Mouse (Mus musculus) limb, embryonic 14.5 days (tissue): Measurements from ENCODE around the gene Dcaf15. TPM values are rescaled to one million over a fixed set of nuclear protein-coding genes. Genes with fewer than 3 reads are reported as not detected.

ENCODE experiments used
- ATAC-seq: fragments of 200-750 bp; cut with Nextera tagmentation; 2 replicates; pipeline ENCODE4 v1.8.0; 2017; ENCODE audit warnings: low read depth, moderate number of reproducible peaks, moderate TSS enrichment; ENCODE audit not compliant: low FRiP score
- DNase-seq: peaks from one replicate; pipeline ENCODE4 v3.0.0-alpha.2; 2015; ENCODE audit warnings: low spot score
- H3K27ac ChIP-seq: fragments of 300-500 bp; sonication (generic); replicated peaks from 2 replicates; pipeline ENCODE4 v1.5.1; 2014; ENCODE audit warnings: low read depth, mild to moderate bottlenecking, low read length, moderate library complexity, mixed read lengths
- H3K27me3 ChIP-seq: fragments of 300-500 bp; sonication (generic); 2 replicates; pipeline ENCODE4 v1.6.1; 2014; ENCODE audit warnings: low read length, mixed read lengths; ENCODE audit not compliant: control insufficient read depth, insufficient read depth
- H3K36me3 ChIP-seq: fragments of 300-500 bp; sonication (generic); 2 replicates; pipeline ENCODE4 v1.6.1; 2014; ENCODE audit warnings: mild to moderate bottlenecking, low read length, moderate library complexity, mixed read lengths; ENCODE audit not compliant: control insufficient read depth, insufficient read depth
- H3K4me1 ChIP-seq: fragments of 300-500 bp; sonication (generic); 2 replicates; pipeline ENCODE4 v1.6.1; 2014; ENCODE audit warnings: antibody characterized with exemption, low read length, mixed read lengths; ENCODE audit not compliant: control insufficient read depth, insufficient read depth
- H3K4me2 ChIP-seq: fragments of 300-500 bp; sonication (generic); replicated peaks from 2 replicates; pipeline ENCODE4 v1.6.1; 2014; ENCODE audit warnings: low read depth, mild to moderate bottlenecking, low read length, moderate library complexity; ENCODE audit not compliant: severe bottlenecking
- H3K4me3 ChIP-seq: fragments of 300-500 bp; sonication (generic); replicated peaks from 2 replicates; pipeline ENCODE4 v1.5.1; 2014; ENCODE audit warnings: low read length
- H3K9ac ChIP-seq: fragments of 300-500 bp; sonication (generic); 2 replicates; pipeline ENCODE4 v1.6.1; 2014; ENCODE audit warnings: mild to moderate bottlenecking, low read depth, low read length, moderate library complexity; ENCODE audit not compliant: severe bottlenecking
- H3K9me3 ChIP-seq: fragments of 300-500 bp; sonication (generic); 2 replicates; pipeline ENCODE4 v1.6.1; 2016; ENCODE audit warnings: low read length; ENCODE audit not compliant: control insufficient read depth
- POLR2A ChIP-seq: fragments of 200-500 bp; IDR thresholded peaks from 2 replicates; pipeline ENCODE4 v1.8.0; 2012; ENCODE audit warnings: inconsistent platforms, mild to moderate bottlenecking, moderate library complexity, borderline replicate concordance; ENCODE audit not compliant: insufficient read depth, insufficient read length; ENCODE audit errors: extremely low read depth
- WGBS: fragments of 180-500 bp; shearing (Covaris S2); extraction: QIAGEN DNeasy Blood & Tissue Kit; methylation state at CpG from one replicate; pipeline ENCODE4 v1.1.7; 2014; 5-methylcytosine and 5-hydroxymethylcytosine counted together
- polyA plus RNA-seq, 2 experiments: library from polyadenylated mRNA; depleted of rRNA in 1 of 2; stranded (reverse) in 1 of 2; unstranded in 1 of 2; fragments of >200 nt; fragmentation: Nextera tagmentation in 1 of 2; extraction: Ambion mirVana in 1 of 2; gene quantifications; 2 replicates each; pipeline versions ENCODE4 v1.2.1 to v1.2.3; 2012 to 2014

Dcaf15 gene
- polyA plus RNA-seq, 2 experiments: 8.7 to 79.5 TPM

DNA sequence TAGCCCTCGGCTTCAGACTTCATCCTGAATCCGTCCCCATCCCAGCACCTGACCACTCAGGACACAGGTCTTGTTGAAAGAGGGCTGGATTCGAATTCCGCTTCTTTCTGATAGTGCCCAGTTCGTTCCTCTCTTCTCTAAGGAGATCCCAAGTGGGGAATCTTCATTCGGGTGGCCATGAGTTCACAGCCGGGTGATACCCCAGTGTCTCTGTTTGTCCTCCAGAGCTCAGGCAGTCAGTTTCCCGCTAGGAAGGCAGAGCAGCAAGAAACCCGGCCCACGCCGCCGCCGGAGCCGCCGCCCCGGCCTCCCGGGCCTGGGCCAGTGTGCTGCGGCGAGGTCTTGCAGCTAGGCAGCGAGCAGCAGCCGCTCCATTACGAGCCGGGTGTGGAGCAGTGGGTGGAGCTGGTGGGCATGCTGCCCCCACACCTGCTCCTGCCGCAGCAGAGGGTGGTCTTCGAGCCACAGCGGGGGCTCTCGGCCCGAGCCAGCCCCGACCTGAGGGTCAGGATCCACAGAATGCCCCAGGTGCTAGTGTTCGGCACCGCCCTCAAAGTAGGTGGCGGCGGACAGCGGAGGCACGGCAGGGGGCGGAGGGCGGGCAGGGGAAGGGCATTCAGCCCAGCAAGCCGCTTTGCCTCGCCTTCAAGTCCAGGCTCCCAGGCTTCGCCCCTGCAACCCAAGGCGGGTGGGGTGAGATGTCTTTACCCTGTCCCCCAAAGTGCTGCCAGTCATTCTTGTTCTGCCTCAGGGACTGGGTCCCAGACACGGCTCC is 20.0 kb downstream of the Dcaf15 start:
- DNase-seq: no peak
- TF ChIP-seq POLR2A: no peak
- no peaks in the 10 kb centered on the region for H3K27me3 ChIP-seq
- peaks cover 87% of the 10 kb centered on the region for H3K36me3 ChIP-seq
- H3K4me1 ChIP-seq: no peaks in the 10 kb centered on the region
- H3K4me3 ChIP-seq: no peak overlapping the region
- no peaks in the 10 kb centered on the region for H3K9me3 ChIP-seq
- H3K4me2 ChIP-seq: peak overlapping the region; percentile 18; the same call in 1 of the 2 replicates
- ATAC-seq: peak; percentile 19; the same call in 1 of the 2 replicates
- peak overlapping the region; percentile 4; the same call in 1 of the 2 replicates for H3K9ac ChIP-seq
- H3K27ac ChIP-seq: no peak overlapping the region
- WGBS: 32% methylated on average over 40 of the region's 42 CpGs

GRCm38 (mm10) chr8:84083829-84084241 is 20.7 kb downstream of the Dcaf15 start:
- H3K9ac ChIP-seq: no peak overlapping the region
- H3K27me3 ChIP-seq: no peaks in the 10 kb centered on the region
- no peak overlapping the region for H3K4me3 ChIP-seq
- H3K4me2 ChIP-seq: no peak overlapping the region
- H3K27ac ChIP-seq: no peak overlapping the region
- no peak for TF ChIP-seq POLR2A
- WGBS: 32% methylated on average over 8 of the region's 8 CpGs
- DNase-seq: no peak
- peaks cover 80% of the 10 kb centered on the region for H3K36me3 ChIP-seq
- H3K4me1 ChIP-seq: no peaks in the 10 kb centered on the region
- no peaks in the 10 kb centered on the region for H3K9me3 ChIP-seq
- no peak for ATAC-seq

DNA sequence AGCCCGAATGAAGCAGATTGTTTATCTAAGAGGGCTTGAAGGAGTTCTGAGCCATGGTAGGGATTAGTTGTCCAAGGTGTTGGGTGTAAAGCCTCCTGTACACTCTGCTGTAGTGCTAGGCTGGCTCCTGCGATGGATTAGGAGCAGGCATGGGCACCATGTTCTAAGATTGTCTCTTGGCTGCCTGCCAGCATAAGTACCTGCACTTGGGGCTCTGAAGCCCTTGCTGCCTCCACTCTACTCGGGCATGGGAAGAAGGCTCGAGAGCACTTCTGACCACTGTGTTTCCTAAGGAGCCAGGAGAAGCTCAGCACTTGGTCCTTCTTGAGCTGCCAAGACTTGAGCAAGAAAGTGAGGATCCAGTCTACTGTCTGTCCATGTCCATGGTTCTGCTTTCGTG is 25.4 kb downstream of the Dcaf15 start:
- Histone ChIP-seq H3K27me3 (no peaks in the 10 kb centered on the region), H3K9me3 (no peaks in the 10 kb centered on the region), H3K4me1 (no peaks in the 10 kb centered on the region), H3K9ac (no peak overlapping the region), H3K36me3 (peaks cover 65% of the 10 kb centered on the region), H3K27ac (no peak overlapping the region), H3K4me2 (no peak overlapping the region), H3K4me3 (no peak overlapping the region)
- TF ChIP-seq POLR2A: no peak
- no peak for DNase-seq
- ATAC-seq: no peak
- WGBS: 74% methylated on average over 5 of the region's 5 CpGs

GRCm38 (mm10) chr8:84076849-84077248 is 27.7 kb downstream of the Dcaf15 start:
- H3K27me3 ChIP-seq: no peaks in the 10 kb centered on the region
- no peak overlapping the region for H3K4me3 ChIP-seq
- ATAC-seq (no peak), DNase-seq (no peak)
- H3K4me1 ChIP-seq: peaks cover 4% of the 10 kb centered on the region; the same call in 1 of the 2 replicates
- H3K27ac ChIP-seq: no peak overlapping the region
- WGBS: 49% methylated on average over 3 of the region's 3 CpGs
- TF ChIP-seq POLR2A: no peak
- H3K9ac ChIP-seq: no peak overlapping the region
- H3K4me2 ChIP-seq: no peak overlapping the region
- no peaks in the 10 kb centered on the region for H3K9me3 ChIP-seq
- peaks cover 41% of the 10 kb centered on the region for H3K36me3 ChIP-seq

DNA sequence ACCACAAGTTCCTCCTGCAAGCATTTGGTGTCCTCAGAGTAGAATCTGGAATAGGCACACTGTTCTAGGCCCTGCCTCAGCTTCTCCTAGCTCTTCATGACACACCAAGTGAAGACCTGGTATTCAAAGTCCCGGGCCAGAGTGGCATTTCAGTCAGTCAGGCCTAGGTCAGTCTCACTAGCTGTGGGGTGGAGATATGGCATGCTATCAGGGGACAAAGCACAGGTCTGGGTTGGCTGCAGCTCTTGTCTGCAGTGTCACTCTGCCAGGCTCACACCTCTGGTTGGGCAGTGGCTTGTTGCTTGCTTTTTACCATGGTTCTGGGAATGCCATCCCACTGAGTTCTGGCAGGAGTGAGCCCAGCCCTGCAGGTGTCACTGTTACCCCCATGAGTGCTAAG is 28.2 kb downstream of the Dcaf15 start:
- Histone ChIP-seq H3K36me3 (peaks cover 38% of the 10 kb centered on the region), H3K27ac (no peak overlapping the region)
- WGBS: 96% methylated on average over 1 of the region's 1 CpGs

More for the DNA sequence above, 28.2 kb downstream of the Dcaf15 start:
- Histone ChIP-seq H3K9ac (no peak overlapping the region), H3K4me2 (no peak overlapping the region), H3K4me1 (peaks cover 6% of the 10 kb centered on the region; the same call in 1 of the 2 replicates), H3K9me3 (no peaks in the 10 kb centered on the region), H3K27me3 (no peaks in the 10 kb centered on the region), H3K4me3 (no peak overlapping the region)
- ATAC-seq: no peak
- TF ChIP-seq POLR2A: no peak
- DNase-seq: no peak
